Mouse (Mus musculus): ENCODE measurements around the gene Pdlim1. TPM values are rescaled to one million over a fixed set of nuclear protein-coding genes. Genes with fewer than 3 reads are reported as not detected.

The Pdlim1 gene
- polyA plus RNA-seq, 1 experiment from 2014 or later: 12.5 TPM

DNA sequence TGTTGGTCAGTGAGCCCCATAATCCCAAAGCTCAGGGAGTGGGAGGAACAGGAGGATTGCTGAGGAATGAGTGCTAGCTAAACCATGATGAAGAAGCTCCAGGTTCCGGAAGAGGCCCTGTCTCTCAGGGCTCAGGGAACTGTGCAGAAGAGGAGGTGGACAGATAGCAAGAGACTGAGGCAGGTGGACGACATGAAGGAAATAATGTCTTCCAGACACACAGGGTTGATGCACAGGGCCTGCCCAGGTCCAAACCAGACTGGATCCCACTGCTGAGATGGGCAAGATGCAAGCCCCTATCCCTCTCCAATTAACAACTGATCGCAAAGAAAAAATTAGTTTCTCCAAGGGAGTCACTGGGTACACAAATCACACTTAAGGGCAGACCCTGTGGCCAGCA, 16.9 kb downstream of the Pdlim1 start:
- H3K36me3 ChIP-seq (ENCODE audit: control insufficient read depth, insufficient read depth): no peaks in the 10 kb centered on the region
- no peak overlapping the region for H3K27ac ChIP-seq (ENCODE audit: low read length)
- no peaks in the 10 kb centered on the region for H3K27me3 ChIP-seq (replicated peaks; ENCODE audit: control insufficient read depth, insufficient read depth, low read length)
- 93% methylated on average over 3 of the region's 3 CpGs for WGBS
- H3K4me3 ChIP-seq (replicated peaks; ENCODE audit: low read length): no peak overlapping the region
- H3K9ac ChIP-seq (replicated peaks; ENCODE audit: low read depth, low read length): no peak overlapping the region
- ATAC-seq: no peak
- H3K9me3 ChIP-seq (ENCODE audit: control insufficient read depth, low read length): no peaks in the 10 kb centered on the region
- H3K4me1 ChIP-seq (replicated peaks; ENCODE audit: control insufficient read depth, insufficient read depth, low read length): no peaks in the 10 kb centered on the region
- no peak overlapping the region for H3K4me2 ChIP-seq (ENCODE audit: low read length)

DNA sequence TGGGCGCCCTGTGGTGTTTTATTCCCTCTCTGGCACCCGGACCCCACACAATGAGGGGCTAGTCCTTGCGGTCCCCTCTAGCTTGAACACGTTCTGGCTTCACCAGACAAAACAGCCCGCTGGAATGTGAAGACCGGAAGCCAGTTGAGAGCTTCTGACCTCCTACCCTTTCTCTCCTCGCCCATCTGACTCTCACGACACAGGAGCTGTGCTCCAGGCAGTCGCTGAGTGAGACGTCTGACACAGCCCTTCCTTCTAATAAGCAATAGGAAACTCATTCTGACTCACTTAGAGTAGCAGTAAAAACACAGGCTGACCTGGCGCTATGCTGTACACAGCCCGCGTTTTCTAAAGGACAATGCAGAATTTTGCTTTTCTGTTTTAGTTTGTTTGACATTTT, 17.9 kb downstream of the Pdlim1 start:
- H3K27ac ChIP-seq (ENCODE audit: low read length): no peak overlapping the region
- H3K4me1 ChIP-seq (replicated peaks; ENCODE audit: control insufficient read depth, insufficient read depth, low read length): no peaks in the 10 kb centered on the region
- no peaks in the 10 kb centered on the region for H3K9me3 ChIP-seq (ENCODE audit: control insufficient read depth, low read length)
- H3K27me3 ChIP-seq (replicated peaks; ENCODE audit: control insufficient read depth, insufficient read depth, low read length): no peaks in the 10 kb centered on the region
- H3K4me2 ChIP-seq (ENCODE audit: low read length): no peak overlapping the region
- ATAC-seq: no peak
- H3K4me3 ChIP-seq (replicated peaks; ENCODE audit: low read length): no peak overlapping the region
- H3K36me3 ChIP-seq (ENCODE audit: control insufficient read depth, insufficient read depth): no peaks in the 10 kb centered on the region
- H3K9ac ChIP-seq (replicated peaks; ENCODE audit: low read depth, low read length): no peak overlapping the region
- WGBS: 80% methylated on average over 13 of the region's 13 CpGs

DNA sequence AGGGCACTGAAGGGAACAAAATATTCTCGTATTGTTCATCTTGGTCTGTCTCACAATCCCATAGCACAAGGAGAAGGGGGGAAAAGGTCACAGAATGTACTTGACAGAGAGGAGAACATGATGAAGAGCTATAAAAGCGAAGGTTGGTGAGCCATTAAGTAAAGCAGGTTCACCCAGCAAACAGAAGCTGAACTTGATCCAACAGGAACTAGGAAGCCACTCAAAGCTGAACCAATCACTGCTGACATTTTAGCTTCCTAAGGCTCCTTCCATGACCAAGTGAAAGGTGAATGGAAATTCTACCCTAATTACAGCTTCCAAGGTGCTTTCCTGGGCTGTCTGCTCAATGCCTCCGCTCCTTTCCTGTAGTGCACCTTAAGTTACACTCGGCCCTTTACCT, 20.5 kb downstream of the Pdlim1 start:
- no peak overlapping the region for H3K9ac ChIP-seq (replicated peaks; ENCODE audit: low read depth, low read length)
- WGBS: 86% methylated on average over 4 of the region's 4 CpGs
- no peak overlapping the region for H3K4me2 ChIP-seq (ENCODE audit: low read length)
- H3K4me3 ChIP-seq (replicated peaks; ENCODE audit: low read length): no peak overlapping the region
- H3K27ac ChIP-seq (ENCODE audit: low read length): no peak overlapping the region
- H3K9me3 ChIP-seq (ENCODE audit: control insufficient read depth, low read length): no peaks in the 10 kb centered on the region
- no peaks in the 10 kb centered on the region for H3K36me3 ChIP-seq (ENCODE audit: control insufficient read depth, insufficient read depth)
- ATAC-seq: no peak
- H3K4me1 ChIP-seq (replicated peaks; ENCODE audit: control insufficient read depth, insufficient read depth, low read length): no peaks in the 10 kb centered on the region
- H3K27me3 ChIP-seq (replicated peaks; ENCODE audit: control insufficient read depth, insufficient read depth, low read length): no peaks in the 10 kb centered on the region

DNA sequence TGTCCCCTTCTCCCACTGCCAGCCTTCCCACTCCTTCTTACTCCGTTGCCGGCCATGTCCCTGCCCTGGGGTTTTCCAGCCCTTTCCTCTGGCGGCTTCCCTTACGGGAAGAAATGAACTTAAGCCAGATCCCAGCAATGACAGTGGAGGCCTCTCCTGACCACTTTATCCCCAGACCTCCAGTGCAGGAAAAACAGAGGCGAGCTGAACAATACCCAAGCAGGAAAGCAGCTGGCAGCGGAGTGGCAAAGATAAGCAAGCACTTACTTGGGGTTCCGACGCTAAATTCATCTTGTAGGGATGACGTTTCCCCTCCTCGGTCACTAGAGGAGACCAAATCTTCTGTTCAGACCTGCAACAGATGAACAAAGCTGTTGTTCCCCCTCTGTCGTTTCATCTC, 22.3 kb downstream of the Pdlim1 start:
- H3K4me3 ChIP-seq (replicated peaks; ENCODE audit: low read length): no peak overlapping the region
- no peaks in the 10 kb centered on the region for H3K27me3 ChIP-seq (replicated peaks; ENCODE audit: control insufficient read depth, insufficient read depth, low read length)
- no peak overlapping the region for H3K9ac ChIP-seq (replicated peaks; ENCODE audit: low read depth, low read length)
- H3K4me2 ChIP-seq (ENCODE audit: low read length): no peak overlapping the region
- 80% methylated on average over 11 of the region's 11 CpGs for WGBS
- H3K4me1 ChIP-seq (replicated peaks; ENCODE audit: control insufficient read depth, insufficient read depth, low read length): no peaks in the 10 kb centered on the region
- ATAC-seq: no peak
- no peak overlapping the region for H3K27ac ChIP-seq (ENCODE audit: low read length)
- H3K36me3 ChIP-seq (ENCODE audit: control insufficient read depth, insufficient read depth): no peaks in the 10 kb centered on the region
- H3K9me3 ChIP-seq (ENCODE audit: control insufficient read depth, low read length): no peaks in the 10 kb centered on the region

DNA sequence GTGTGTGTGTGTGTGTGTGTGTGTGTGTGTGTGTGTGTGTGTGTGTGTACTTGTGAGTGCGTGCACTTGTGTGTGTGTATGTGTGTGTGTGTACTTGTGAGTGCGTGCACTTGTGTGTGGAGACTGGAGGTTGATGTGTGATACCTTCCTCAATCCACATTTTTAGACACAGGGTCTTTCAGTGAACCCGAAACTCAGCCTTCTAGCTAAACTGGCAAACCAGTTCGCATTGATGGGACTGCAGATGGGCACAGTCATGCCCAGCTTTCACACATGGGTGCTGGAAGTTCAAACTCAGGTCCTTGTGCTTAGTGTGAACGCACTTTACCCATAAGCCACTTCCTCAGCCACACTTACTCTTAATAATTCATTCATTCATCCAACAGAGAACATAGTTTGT, 23.2 kb downstream of the Pdlim1 start:
- Histone ChIP-seq H3K27ac (ENCODE audit: low read length) (no peak overlapping the region), H3K36me3 (ENCODE audit: control insufficient read depth, insufficient read depth) (no peaks in the 10 kb centered on the region), H3K9ac (replicated peaks; ENCODE audit: low read depth, low read length) (no peak overlapping the region), H3K4me1 (replicated peaks; ENCODE audit: control insufficient read depth, insufficient read depth, low read length) (no peaks in the 10 kb centered on the region), H3K4me2 (ENCODE audit: low read length) (no peak overlapping the region), H3K9me3 (ENCODE audit: control insufficient read depth, low read length) (no peaks in the 10 kb centered on the region), H3K27me3 (replicated peaks; ENCODE audit: control insufficient read depth, insufficient read depth, low read length) (no peaks in the 10 kb centered on the region), H3K4me3 (replicated peaks; ENCODE audit: low read length) (no peak overlapping the region)
- 98% methylated on average over 5 of the region's 5 CpGs for WGBS
- ATAC-seq: no peak

DNA sequence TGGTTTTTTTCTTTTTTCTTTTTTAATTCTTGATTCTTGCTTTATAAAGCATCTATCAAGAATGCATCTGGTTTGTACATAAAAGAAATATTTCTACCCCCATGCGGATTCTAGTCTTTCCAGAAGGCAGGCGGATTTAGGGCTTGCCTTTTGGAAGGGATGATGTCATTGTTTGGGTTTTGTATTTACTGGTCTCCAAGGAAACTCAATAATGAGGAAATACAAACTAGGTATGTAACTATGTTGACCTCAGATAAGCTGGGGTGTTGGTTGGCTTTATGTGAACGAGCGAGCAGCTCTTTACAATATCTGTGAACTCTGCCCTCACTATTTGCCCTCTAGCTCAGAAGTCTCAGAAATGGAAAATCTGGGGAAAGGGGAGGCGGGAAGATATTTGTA, 24.4 kb downstream of the Pdlim1 start:
- no peaks in the 10 kb centered on the region for H3K9me3 ChIP-seq (ENCODE audit: control insufficient read depth, low read length)
- no peaks in the 10 kb centered on the region for H3K27me3 ChIP-seq (replicated peaks; ENCODE audit: control insufficient read depth, insufficient read depth, low read length)
- H3K9ac ChIP-seq (replicated peaks; ENCODE audit: low read depth, low read length): no peak overlapping the region
- 15% methylated on average over 5 of the region's 5 CpGs for WGBS
- H3K27ac ChIP-seq (ENCODE audit: low read length): no peak overlapping the region
- H3K4me1 ChIP-seq (replicated peaks; ENCODE audit: control insufficient read depth, insufficient read depth, low read length): no peaks in the 10 kb centered on the region
- no peaks in the 10 kb centered on the region for H3K36me3 ChIP-seq (ENCODE audit: control insufficient read depth, insufficient read depth)
- H3K4me2 ChIP-seq (ENCODE audit: low read length): no peak overlapping the region
- no peak overlapping the region for H3K4me3 ChIP-seq (replicated peaks; ENCODE audit: low read length)
- ATAC-seq: no peak

DNA sequence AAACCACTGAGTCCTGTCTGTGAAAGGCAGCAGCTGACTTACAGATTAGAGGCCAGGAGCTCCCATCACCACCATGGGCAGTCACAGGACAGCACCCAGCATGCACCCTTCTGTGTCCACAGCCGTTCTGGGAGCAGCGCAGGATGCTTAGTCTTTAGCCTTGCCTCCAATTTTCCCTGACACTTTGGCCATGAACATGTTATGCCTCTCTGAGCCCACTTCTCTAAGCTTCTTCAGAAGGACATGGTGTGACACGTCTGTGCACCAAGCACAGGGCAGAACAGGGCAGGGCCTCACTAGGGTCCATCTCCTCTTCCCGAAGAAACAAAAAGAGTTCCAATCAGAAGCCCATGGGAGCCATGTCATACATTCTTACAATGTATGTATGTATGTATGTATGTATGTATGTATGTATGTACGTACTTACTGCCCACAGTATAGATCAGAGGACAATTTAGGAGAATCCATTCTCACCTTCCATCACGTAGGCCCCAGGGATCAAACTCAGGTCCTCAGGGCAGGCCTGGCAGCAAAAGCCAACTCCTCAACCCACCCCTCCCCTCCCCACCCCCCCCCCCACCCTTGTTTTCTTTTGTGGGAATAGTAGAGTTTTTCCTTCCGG, 24.9 kb downstream of the Pdlim1 start:
- Histone ChIP-seq H3K9ac (replicated peaks; ENCODE audit: low read depth, low read length) (no peak overlapping the region), H3K4me3 (replicated peaks; ENCODE audit: low read length) (no peak overlapping the region), H3K27me3 (replicated peaks; ENCODE audit: control insufficient read depth, insufficient read depth, low read length) (no peaks in the 10 kb centered on the region), H3K27ac (ENCODE audit: low read length) (no peak overlapping the region), H3K4me2 (ENCODE audit: low read length) (no peak overlapping the region), H3K9me3 (ENCODE audit: control insufficient read depth, low read length) (no peaks in the 10 kb centered on the region), H3K36me3 (ENCODE audit: control insufficient read depth, insufficient read depth) (no peaks in the 10 kb centered on the region), H3K4me1 (replicated peaks; ENCODE audit: control insufficient read depth, insufficient read depth, low read length) (no peaks in the 10 kb centered on the region; the same call in 1 of the 2 replicates)
- no peak for ATAC-seq
- WGBS: 61% methylated on average over 7 of the region's 7 CpGs

DNA sequence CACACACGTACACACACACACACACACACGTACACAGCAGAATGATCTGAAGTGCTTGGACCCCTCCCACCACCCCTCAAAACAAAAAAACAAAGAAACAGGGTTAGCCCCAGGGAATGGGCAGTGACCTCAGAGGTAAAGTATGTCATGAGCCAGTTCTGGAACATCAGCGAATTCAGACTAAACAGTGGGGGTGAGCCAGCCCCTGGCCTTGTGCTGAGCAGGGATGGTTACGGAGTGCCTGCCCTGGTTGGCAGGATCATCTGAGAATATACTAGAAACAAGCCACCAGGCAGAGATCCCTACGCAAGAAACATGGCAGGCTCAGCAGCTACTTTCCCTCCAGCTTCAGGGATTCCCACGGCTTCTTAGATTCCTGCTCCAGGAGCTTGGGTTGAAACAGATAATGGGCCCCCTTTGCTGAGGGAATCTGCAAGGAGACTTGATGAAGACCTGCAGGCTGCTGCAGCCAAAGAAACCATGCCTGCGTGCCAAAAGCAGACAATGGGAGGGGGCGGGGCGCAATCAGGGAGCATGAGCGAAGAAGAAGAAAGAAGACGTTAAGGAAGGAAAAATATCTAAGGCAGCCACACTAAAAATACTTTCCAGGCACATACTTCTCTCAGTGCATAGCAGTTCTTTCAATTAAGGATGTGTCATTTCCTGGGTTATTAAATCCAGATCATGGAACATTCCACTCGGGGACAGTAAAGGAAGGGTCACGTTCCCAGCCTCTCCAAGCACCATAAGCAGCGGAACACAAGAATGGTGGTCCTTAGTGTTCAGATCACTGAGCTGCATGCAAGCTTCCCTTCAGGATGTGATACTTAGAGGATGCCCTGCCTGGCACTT, 30.6 kb downstream of the Pdlim1 start:
- 16% methylated on average over 14 of the region's 14 CpGs for WGBS
- Histone ChIP-seq H3K9ac (replicated peaks; ENCODE audit: low read depth, low read length) (peak overlapping the region; percentile 35), H3K4me2 (ENCODE audit: low read length) (peak overlapping the region; percentile 45), H3K27me3 (replicated peaks; ENCODE audit: control insufficient read depth, insufficient read depth, low read length) (no peaks in the 10 kb centered on the region), H3K4me1 (replicated peaks; ENCODE audit: control insufficient read depth, insufficient read depth, low read length) (peaks cover 9% of the 10 kb centered on the region), H3K36me3 (ENCODE audit: control insufficient read depth, insufficient read depth) (no peaks in the 10 kb centered on the region), H3K4me3 (replicated peaks; ENCODE audit: low read length) (no peak overlapping the region), H3K9me3 (ENCODE audit: control insufficient read depth, low read length) (no peaks in the 10 kb centered on the region), H3K27ac (ENCODE audit: low read length) (0 out of 2 replicates have a peak overlapping the region, but pooled peaks have one; percentile 41)
- peak; percentile 79 for ATAC-seq

DNA sequence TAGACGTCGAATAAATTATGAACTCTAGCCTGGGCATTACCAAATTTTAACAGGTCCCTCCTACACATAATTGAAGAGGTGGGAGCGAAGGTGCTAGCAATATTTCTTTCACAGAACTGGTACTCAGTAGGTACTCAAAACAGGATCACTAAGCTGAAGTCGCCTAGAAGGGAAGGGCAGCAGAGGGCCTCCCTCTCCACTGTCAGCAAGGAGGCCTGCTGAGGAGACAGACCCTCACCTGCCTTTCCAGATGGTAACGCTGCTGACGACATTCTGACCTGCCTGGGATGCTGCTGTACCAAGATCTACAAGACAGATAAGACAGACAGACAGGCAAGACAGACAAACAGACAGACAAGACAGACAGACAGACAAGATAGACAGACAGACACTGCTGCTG, 31.3 kb downstream of the Pdlim1 start:
- Histone ChIP-seq H3K9ac (replicated peaks; ENCODE audit: low read depth, low read length) (no peak overlapping the region), H3K36me3 (ENCODE audit: control insufficient read depth, insufficient read depth) (no peaks in the 10 kb centered on the region), H3K9me3 (ENCODE audit: control insufficient read depth, low read length) (no peaks in the 10 kb centered on the region), H3K4me3 (replicated peaks; ENCODE audit: low read length) (no peak overlapping the region), H3K27ac (ENCODE audit: low read length) (no peak overlapping the region), H3K4me2 (ENCODE audit: low read length) (no peak overlapping the region), H3K4me1 (replicated peaks; ENCODE audit: control insufficient read depth, insufficient read depth, low read length) (peaks cover 9% of the 10 kb centered on the region), H3K27me3 (replicated peaks; ENCODE audit: control insufficient read depth, insufficient read depth, low read length) (no peaks in the 10 kb centered on the region)
- WGBS: 68% methylated on average over 6 of the region's 6 CpGs
- 0 out of 2 replicates have a peak, but pooled peaks have one; percentile 26 for ATAC-seq

Data from forebrain, embryonic 16.5 days (tissue).